Mouse (Mus musculus) ZHBTc4 (cell line): ENCODE data around the gene Babam2.

Source experiments
- DNase-seq: peaks from one replicate; pipeline ENCODE4 v3.0.0-alpha.2; 2011; ENCODE audit warnings: low read depth, low spot score

The Babam2 gene

GRCm38 (mm10) chr5:31829588-31829987 lies 132.1 kb downstream of the Babam2 start:
- no peak for DNase-seq

GRCm38 (mm10) chr5:31831587-31831986 lies 134.1 kb downstream of the Babam2 start:
- no peak for DNase-seq

DNA sequence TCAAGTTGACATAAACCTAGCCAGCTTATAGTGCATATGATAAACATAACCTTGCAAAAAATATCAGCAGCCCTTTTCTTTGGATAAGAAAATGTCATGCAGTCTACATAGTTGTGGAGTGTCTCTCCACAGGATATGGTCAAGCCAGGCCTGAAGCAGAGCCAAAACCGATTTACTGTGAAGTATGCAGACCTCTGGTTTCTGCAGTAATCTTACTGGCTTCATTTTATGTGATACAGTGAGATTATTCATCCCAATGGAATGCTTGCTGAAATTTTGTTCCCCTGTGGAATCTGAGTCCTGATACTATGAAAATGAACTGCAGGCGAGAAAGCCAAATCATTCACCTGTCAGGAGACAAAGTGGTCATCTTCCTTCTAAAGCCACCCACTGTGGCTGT lies 138.2 kb downstream of the Babam2 start:
- no peak for DNase-seq

- DNase-seq = no peak
Observed at GRCm38 (mm10) chr5:31839973-31840372, 142.5 kb downstream of the Babam2 start.

- no peak for DNase-seq
Observed at GRCm38 (mm10) chr5:31840406-31840805, 142.9 kb downstream of the Babam2 start.

DNA sequence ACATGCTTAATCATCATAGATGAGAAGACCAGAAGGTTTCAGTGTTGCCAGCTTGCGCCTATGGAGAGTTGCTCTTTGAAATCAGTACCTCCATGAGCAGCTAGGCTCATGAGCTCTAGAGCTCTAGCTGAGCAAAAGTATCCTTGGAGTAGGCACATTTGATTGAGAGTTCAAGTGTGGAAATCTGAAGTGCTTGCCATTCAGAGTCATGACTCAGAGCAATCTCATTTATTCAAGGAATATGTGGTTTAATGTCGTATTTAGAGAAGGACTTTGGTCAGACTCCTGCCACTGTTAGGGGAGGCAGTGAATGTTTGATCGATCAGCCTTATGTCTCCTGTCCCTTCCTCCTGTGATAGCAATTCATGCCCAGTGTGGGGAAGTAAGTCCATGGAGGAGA lies 147.4 kb downstream of the Babam2 start:
- no peak for DNase-seq

- no peak for DNase-seq
Observed at GRCm38 (mm10) chr5:31846971-31847370, 149.5 kb downstream of the Babam2 start.

GRCm38 (mm10) chr5:31848995-31849394 lies 151.5 kb downstream of the Babam2 start:
- DNase-seq = no peak

DNA sequence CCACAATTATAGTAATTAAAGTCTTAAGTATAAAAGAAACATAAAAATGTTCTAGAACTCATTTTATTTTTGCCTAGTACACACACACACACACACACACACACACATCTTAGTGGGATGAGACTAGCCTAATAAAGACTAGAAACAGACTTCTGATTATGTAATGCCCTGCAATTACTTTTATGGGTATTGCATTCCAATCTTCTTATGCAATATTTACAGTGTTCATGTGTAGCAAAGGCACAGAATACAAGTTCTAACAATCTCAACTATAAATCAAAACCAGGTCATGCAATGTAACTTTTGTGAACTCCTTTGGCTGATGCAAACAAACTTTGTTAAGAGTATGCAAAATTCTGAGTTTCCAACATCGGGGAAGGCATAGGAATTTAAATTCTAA lies 155.3 kb downstream of the Babam2 start:
- DNase-seq = no peak

DNA sequence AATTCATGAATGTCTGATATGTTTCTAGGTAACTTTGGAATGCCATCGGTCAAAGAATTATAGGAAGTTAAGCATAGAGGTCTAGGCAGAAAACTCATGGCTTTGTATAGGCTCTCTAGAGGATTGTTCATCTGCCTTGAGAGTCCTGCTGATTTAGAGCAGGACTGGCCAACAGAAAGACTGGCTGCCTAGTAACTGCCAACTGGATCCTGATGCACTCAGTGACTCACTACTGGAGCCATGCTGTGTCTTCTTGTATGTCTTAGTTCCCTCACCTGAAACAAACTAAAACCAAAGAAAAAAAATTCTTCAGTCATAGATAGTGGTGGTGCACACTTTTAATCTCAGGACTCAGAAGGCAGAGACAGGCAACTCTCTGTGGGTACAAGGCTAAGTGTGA lies 156.3 kb downstream of the Babam2 start:
- DNase-seq = no peak

DNA sequence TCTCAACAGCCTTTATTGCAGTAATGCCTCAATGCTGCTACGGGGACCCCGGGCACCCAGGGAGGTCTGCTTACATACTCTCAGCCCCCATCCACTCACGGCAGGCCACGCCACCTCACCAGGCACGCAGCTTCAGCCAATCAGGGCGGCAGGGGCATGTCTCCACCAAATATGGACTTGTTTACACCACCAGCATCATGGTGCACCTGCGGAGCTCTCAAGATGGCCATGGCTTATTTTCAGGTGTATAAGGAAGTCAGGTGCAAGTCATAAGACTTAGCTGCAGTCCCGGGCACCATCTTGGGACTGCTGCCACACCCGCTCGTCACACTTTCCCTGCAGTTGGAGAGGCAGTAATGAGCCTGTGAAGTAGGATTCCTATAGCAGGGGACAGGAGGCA lies 161.4 kb downstream of the Babam2 start:
- DNase-seq = peak; percentile 24

DNA sequence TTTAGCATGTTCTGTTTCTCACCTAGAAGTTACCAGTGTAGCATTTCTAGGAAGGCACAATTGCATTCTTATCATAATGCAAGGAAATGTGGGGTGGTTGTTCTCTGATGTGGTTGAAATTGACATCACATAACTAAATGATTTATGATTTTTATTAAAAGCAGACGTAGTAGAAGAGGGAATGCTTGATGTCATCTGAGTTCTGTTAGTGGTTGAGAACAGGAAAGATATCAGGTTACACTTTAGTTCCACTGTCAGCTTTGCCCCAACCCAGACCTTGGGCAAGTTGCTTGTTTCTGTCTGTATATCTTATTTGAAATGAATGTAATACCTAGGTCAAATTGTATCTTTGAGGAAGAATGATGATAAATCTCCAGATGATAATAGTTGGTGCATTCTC lies 162.9 kb downstream of the Babam2 start:
- no peak for DNase-seq

DNA sequence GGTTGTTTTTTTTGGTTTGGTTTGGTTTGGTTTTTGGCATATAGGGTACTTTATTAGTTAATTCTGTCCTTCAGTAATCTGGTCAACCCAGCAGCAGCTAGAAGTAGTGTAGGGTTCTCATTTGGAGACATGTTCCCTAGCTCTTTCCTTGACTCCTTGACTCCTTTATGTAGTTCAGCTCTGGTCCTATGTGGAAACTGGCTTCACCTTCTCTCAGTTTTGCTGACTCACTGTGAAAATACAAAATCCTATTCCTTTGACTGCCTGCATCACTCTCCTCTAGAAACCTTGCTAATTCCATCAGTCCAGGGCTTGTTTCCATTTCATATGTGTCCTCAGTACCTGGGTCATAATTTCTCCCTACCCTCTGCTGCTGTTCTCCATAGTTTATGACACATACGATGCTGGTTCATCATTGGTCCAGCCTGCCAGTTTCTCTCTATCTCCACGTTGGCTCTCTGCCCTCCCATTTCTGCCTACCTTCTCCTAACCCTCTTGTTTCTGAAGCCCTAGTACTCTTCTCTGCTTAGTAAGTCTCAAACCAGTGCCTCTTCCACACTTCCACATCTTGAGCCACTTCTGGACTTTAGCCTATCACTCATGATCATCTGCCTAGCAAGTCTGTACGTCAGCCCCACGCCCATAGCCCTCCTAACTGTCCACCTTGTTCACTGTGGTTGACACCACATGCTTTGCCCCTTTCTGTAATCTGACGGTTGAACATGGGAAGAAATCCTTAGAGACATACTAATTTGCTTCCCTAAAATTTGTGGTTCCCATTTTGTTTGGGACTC lies 163.5 kb downstream of the Babam2 start:
- DNase-seq = no peak

GRCm38 (mm10) chr5:31862753-31863468 lies 165.4 kb downstream of the Babam2 start:
- DNase-seq = no peak

DNA sequence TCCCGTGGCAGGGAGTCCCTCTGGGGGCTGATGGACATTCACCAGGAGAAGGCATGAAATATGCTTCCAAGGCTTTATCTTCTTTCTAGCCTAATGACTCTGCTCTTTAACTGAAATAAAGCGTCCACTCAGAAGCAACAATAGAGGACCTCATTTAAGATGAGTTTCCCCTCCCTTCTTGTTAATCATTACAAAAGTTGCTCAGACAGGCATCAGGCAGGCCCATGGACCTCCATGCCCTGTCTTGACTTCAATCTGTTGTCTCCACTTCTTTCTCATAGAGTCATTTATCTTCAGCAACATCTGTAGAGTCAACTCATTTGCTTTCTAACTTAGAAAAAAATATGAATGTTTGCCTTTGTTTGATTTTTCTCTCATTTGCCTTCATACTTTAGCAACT lies 166.6 kb downstream of the Babam2 start:
- no peak for DNase-seq

DNA sequence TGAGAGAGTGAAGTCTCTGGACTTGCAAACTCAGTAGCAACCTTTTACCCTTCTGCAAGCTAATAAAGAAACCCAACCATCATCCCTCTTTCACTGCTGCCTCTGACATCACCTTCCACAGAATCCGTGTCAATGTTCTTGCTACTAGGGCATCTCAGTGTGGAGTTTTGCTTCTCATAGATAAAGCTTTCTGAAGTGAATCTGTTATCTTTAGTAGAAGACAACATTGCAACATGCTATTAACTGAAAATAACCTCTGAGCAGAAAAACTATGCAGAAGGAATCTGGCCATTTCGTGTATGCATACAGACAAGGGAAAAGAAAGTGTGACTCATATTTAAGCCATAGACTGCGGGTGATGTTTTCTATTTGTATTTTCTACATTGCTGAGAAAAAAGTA lies 168.6 kb downstream of the Babam2 start:
- no peak for DNase-seq

GRCm38 (mm10) chr5:31870856-31871520 lies 173.5 kb downstream of the Babam2 start:
- DNase-seq = no peak

- DNase-seq = no peak
Observed at GRCm38 (mm10) chr5:31873328-31873727, 175.8 kb downstream of the Babam2 start.

GRCm38 (mm10) chr5:31874543-31874942 lies 177.1 kb downstream of the Babam2 start:
- DNase-seq = no peak

DNA sequence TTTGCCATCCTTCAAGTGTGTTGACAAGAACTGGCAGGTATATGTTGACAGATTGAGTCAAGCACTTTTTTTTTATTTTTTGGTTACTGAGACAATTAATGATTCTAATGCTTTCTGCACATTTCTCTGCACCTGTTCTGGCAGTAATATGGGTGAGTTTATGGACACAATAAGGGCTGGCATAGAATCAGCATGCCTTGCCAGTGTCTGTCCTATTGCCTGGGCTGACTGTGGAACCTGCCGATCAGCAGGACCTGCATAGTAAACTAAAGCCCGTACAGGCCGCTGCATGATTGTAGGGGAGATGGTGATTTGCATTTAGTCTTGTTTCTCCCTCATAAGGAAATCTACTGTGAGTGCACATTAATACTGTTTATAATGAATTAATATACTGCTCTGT lies 178.0 kb downstream of the Babam2 start:
- no peak for DNase-seq

DNA sequence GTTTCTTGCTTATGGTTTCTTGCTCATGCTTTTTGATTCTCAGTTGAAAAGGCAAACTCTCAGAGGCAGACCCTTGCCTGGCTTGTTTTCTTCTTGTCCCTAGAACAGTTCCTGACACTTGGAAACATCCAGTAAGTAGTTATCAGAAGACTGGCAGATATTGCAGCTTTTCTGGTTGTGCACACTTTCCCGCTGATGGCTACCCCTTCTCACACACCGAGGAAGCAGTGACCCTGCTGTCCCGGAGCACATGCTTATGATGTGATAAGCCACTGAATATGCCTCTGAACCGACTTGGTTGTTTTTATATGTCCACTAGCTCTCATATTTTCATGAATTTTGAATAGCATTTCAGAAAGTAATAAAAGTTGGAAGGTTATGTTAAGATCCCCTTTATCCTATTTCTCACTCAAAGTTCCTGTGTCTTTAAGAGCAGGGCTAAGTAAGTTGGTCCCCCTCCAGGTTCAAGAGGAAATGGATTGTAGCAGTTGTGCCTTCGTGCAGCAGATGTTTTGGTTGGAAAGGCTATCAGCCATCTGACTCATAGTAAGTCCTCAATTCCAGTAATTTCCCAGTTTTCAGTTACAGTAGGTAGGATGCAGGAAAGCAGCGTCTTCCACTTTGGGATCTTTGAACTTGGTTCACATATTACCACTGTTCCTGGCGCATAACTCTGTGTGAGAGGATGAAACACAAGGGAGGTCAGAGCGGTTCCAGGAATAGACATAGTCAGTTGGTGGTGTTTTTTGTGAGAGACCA lies 178.9 kb downstream of the Babam2 start:
- no peak for DNase-seq

DNA sequence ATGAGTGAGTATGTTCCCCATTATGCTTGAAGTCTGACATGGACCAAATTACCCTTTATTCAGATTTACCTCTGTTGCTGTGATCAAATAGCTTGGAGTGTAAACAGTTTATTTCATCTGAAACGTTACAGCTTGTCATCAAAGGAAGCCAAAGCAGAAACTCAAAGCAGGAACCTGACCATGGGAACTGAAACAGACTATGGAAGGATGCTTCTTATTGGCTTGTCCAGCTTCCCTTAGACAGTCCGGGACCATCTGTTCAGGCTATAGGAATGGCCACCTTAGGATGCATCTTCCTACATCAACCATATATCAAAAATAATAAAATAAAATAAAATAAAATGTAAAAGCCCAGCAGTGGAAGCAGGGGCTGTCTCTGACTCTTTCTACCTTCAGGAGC lies 183.0 kb downstream of the Babam2 start:
- no peak for DNase-seq
